In the genomic region with DNA sequence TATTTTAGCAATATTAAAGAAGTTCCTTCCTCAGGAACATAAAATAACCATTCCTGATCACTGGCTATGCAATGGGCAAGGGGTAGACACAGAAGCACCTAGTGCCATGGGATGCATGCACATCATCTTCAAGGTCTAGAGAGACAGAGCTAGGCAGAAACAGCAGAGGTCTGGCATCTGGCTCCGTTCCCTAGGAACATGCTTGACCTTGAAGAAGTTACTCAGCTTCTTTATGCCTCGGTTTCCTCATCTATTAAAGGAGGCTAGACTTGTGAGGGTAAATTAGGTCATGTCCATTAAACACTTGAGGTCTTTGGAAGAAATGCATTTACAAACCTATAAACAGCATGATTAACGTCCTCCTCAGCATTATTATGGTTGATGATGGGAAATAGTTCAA, we compare ENCODE assay signal across 21 mouse cellular contexts. TPM values are rescaled to one million over a fixed set of nuclear protein-coding genes. Genes with fewer than 3 reads are reported as not detected.
A peak's percentile ranks its signal among the peaks of the same experiment; 100 is the strongest.
DNase-seq lines count a peak whose midpoint lies in the region; ATAC-seq and TF ChIP-seq lines count a peak whose summit lies in the region.
"Had no signal": no experiment of that assay in that cellular context is flagged by ENCODE, and none has a peak within 500 bp of the region (broad histone marks: within the 10 kb centered on the region; RNA-seq: fewer than 3 reads in every experiment).

No protein-coding gene starts in this region.

- peak; percentile 52 for DNase-seq in ES-CJ7 (ENCODE audit: low read depth, low spot score)
- peak; percentile 51 for DNase-seq in R1 (ENCODE audit: low read depth, low spot score)
- DNase-seq: adrenal gland, adult 8-10 months; adrenal gland, postnatal 14 days; adrenal gland, postnatal 36 days; cerebellum, adult 11 months; cerebellum, adult 18-20 months; cerebellum, adult 8-10 months; cerebellum, adult 9-11 months; cerebellum, postnatal 14 days; cerebellum, postnatal 36 days; embryo, embryonic 11 days had no signal

- H3K9me3 ChIP-seq in ES-Bruce4 (replicated peaks; ENCODE audit: control insufficient read depth, insufficient read depth, low read length, poor library complexity, severe bottlenecking), result no peaks in the 10 kb centered on the region
- H3K9me3 ChIP-seq in forebrain, embryonic 12.5 days, result no peaks in the 10 kb centered on the region
- H3K9me3 ChIP-seq: embryonic facial prominence, embryonic 13.5 days; embryonic facial prominence, embryonic 15.5 days; G1E had no signal

- no peak overlapping the region for H3K9ac ChIP-seq in ES-Bruce4 (ENCODE audit: low read depth, poor library complexity, severe bottlenecking)
- no peak overlapping the region for H3K9ac ChIP-seq in forebrain, embryonic 12.5 days
- H3K9ac ChIP-seq: embryonic facial prominence, embryonic 13.5 days; embryonic facial prominence, embryonic 15.5 days had no signal

- no peak overlapping the region for H3K4me3 ChIP-seq in ES-Bruce4 (ENCODE audit: low read depth, low read length)
- no peak overlapping the region for H3K4me3 ChIP-seq in forebrain, embryonic 12.5 days (replicated peaks)
- H3K4me3 ChIP-seq: embryonic facial prominence, embryonic 13.5 days; embryonic facial prominence, embryonic 15.5 days had no signal

- TF ChIP-seq CTCF in ES-Bruce4 (IDR thresholded peaks at IDR 0.05; ENCODE audit: low read depth, low read length), result no peak

- H3K27ac ChIP-seq in ES-Bruce4 (ENCODE audit: insufficient read depth, low read length), result peak overlapping the region; percentile 100
- H3K27ac ChIP-seq in forebrain, embryonic 12.5 days, result no peak overlapping the region
- H3K27ac ChIP-seq: embryonic facial prominence, embryonic 13.5 days; embryonic facial prominence, embryonic 15.5 days had no signal

- no peak for ATAC-seq in erythroblast, adult 5-6 weeks (replicated peaks; ENCODE audit: low FRiP score, poor library complexity, severe bottlenecking)
- ATAC-seq in forebrain, embryonic 12.5 days (ENCODE audit: low FRiP score), result no peak
- ATAC-seq: activated CD4-positive, CD25-positive, alpha-beta regulatory T cell, adult 4 months; forebrain, embryonic 14.5 days; forebrain, embryonic 16.5 days had no signal

- no peaks in the 10 kb centered on the region for H3K27me3 ChIP-seq in ES-Bruce4 (ENCODE audit: control insufficient read depth, insufficient read depth, low read length, poor library complexity, severe bottlenecking)
- no peaks in the 10 kb centered on the region for H3K27me3 ChIP-seq in forebrain, embryonic 12.5 days
- H3K27me3 ChIP-seq: embryonic facial prominence, embryonic 13.5 days; embryonic facial prominence, embryonic 15.5 days had no signal

- H3K36me3 ChIP-seq in ES-Bruce4 (ENCODE audit: control insufficient read depth, insufficient read depth, low read length, poor library complexity, severe bottlenecking), result no peaks in the 10 kb centered on the region
- H3K36me3 ChIP-seq in forebrain, embryonic 12.5 days (replicated peaks), result no peaks in the 10 kb centered on the region
- H3K36me3 ChIP-seq: embryonic facial prominence, embryonic 13.5 days; embryonic facial prominence, embryonic 15.5 days; G1E had no signal

- 86% methylated on average over 3 of the region's 3 CpGs for WGBS in forebrain, embryonic 12.5 days

- H3K4me2 ChIP-seq in forebrain, embryonic 12.5 days, result no peak overlapping the region
- H3K4me2 ChIP-seq: embryonic facial prominence, embryonic 13.5 days; embryonic facial prominence, embryonic 15.5 days had no signal

- TF ChIP-seq EP300 in ES-Bruce4 (IDR thresholded peaks at IDR 0.05; ENCODE audit: insufficient read depth, low read depth, low read length), result no peak

- no peak for TF ChIP-seq POLR2A in ES-Bruce4 (IDR thresholded peaks at IDR 0.05; ENCODE audit: insufficient read depth, low read length)

- peaks cover 4% of the 10 kb centered on the region for H3K4me1 ChIP-seq in ES-Bruce4 (ENCODE audit: control insufficient read depth, insufficient read depth, low read length)
- no peaks in the 10 kb centered on the region for H3K4me1 ChIP-seq in forebrain, embryonic 12.5 days
- H3K4me1 ChIP-seq: embryonic facial prominence, embryonic 13.5 days; embryonic facial prominence, embryonic 15.5 days had no signal

RNA-seq across cellular contexts. Expression of a gene that starts 2.3 kb away (rescaled TPM):
- 1,899 and 1,955 TPM in 2 replicates for polyA plus RNA-seq in ES-Bruce4 (2011; ENCODE audit: insufficient read depth, insufficient read length, low read depth, missing spikeins)
- total RNA-seq in erythroblast, adult 5-6 weeks (2015; ENCODE audit: low replicate concordance), result 288 and 330 TPM in 2 replicates
- total RNA-seq in erythroblast, adult 5-6 weeks (2017; ENCODE audit: low replicate concordance), result 416 and 434 TPM in 2 replicates
- polyA plus RNA-seq in forebrain, embryonic 12.5 days (2016; fragmentation: Nextera tagmentation; extraction: Ambion mirVana), result 476 and 480 TPM in 2 replicates
